ENCODE assay signal across 26 mouse cellular contexts in the genomic region with DNA sequence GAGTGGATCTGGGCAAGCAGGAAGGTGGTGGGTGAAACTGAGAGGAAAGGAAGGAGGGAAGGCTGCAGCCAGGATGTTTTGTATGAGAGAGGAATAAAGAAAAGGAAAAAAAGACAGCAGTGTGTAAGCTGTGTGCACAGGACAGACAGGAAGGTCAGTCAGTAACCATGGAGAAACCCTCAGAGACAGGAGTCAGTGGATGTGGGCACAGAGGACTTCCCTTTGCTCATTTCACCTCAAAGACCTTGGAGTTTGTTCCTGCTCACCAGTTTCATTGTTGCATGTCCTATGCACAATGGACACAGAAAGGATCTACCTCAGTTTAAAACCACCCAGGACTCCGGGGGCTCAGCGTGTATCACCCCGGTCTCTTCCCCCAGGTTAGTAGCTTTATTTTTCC. TPM values are rescaled to one million over a fixed set of nuclear protein-coding genes. Genes with fewer than 3 reads are reported as not detected.
DNase-seq lines count a peak whose midpoint lies in the region; ATAC-seq lines count a peak whose summit lies in the region.
"Had no signal": no experiment of that assay in that cellular context is flagged by ENCODE, and none has a peak within 500 bp of the region (broad histone marks: within the 10 kb centered on the region; RNA-seq: fewer than 3 reads in every experiment).

No protein-coding gene starts in this region.

- peak; percentile 68 for DNase-seq in heart, adult 11 months
- no peak for DNase-seq in midbrain, embryonic 11.5 days (ENCODE audit: low spot score, missing footprints)
- DNase-seq: adrenal gland, adult 2 months; adrenal gland, postnatal 14 days; adrenal gland, postnatal 36 days; cerebellum, adult 11-12 months; cerebellum, adult 2 months; cerebellum, adult 9-10 months; cerebellum, postnatal 10 days; cerebellum, postnatal 25 days; embryo, embryonic 11 days; forebrain, postnatal 0 days had no signal

- no peak for ATAC-seq in heart, embryonic 12.5 days (ENCODE audit: insufficient number of reproducible peaks, low FRiP score)
- peak; percentile 88 for ATAC-seq in granulocyte monocyte progenitor cell, adult 5-6 weeks (replicated peaks; ENCODE audit: poor library complexity, severe bottlenecking)
- ATAC-seq in megakaryocyte progenitor cell, adult 5-6 weeks (replicated peaks; ENCODE audit: poor library complexity) = peak; percentile 71
- no peak for ATAC-seq in forebrain, embryonic 13.5 days
- ATAC-seq in midbrain, embryonic 11.5 days (ENCODE audit: low FRiP score) = no peak
- ATAC-seq: forebrain, embryonic 15.5 days; forebrain, postnatal 0 days had no signal

- no peaks in the 10 kb centered on the region for H3K36me3 ChIP-seq in heart, embryonic 12.5 days
- H3K36me3 ChIP-seq in forebrain, embryonic 13.5 days (ENCODE audit: poor library complexity, severe bottlenecking) = no peaks in the 10 kb centered on the region
- H3K36me3 ChIP-seq in midbrain, embryonic 11.5 days (ENCODE audit: control insufficient read depth, insufficient read depth, low read length) = no peaks in the 10 kb centered on the region
- H3K36me3 ChIP-seq: embryonic facial prominence, embryonic 13.5 days; embryonic facial prominence, embryonic 15.5 days; forebrain, embryonic 10.5 days; forebrain, embryonic 12.5 days; forebrain, embryonic 15.5 days had no signal

- no peaks in the 10 kb centered on the region for H3K27me3 ChIP-seq in heart, embryonic 12.5 days (replicated peaks)
- H3K27me3 ChIP-seq in forebrain, embryonic 13.5 days = no peaks in the 10 kb centered on the region
- no peaks in the 10 kb centered on the region for H3K27me3 ChIP-seq in midbrain, embryonic 11.5 days (ENCODE audit: control insufficient read depth, insufficient read depth, low read length)
- H3K27me3 ChIP-seq: embryonic facial prominence, embryonic 13.5 days; embryonic facial prominence, embryonic 15.5 days; forebrain, embryonic 12.5 days; forebrain, embryonic 15.5 days had no signal

- peaks cover 3% of the 10 kb centered on the region; the same call in 1 of the 2 replicates for H3K9me3 ChIP-seq in heart, embryonic 12.5 days (replicated peaks)
- H3K9me3 ChIP-seq in forebrain, embryonic 13.5 days (replicated peaks) = no peaks in the 10 kb centered on the region
- H3K9me3 ChIP-seq in midbrain, embryonic 11.5 days (ENCODE audit: control insufficient read depth, low read length) = no peaks in the 10 kb centered on the region
- H3K9me3 ChIP-seq: embryonic facial prominence, embryonic 13.5 days; embryonic facial prominence, embryonic 15.5 days; forebrain, embryonic 10.5 days; forebrain, embryonic 12.5 days; forebrain, embryonic 15.5 days had no signal

- no peak overlapping the region for H3K4me2 ChIP-seq in heart, embryonic 12.5 days
- no peak overlapping the region for H3K4me2 ChIP-seq in forebrain, embryonic 13.5 days
- no peak overlapping the region for H3K4me2 ChIP-seq in midbrain, embryonic 11.5 days
- H3K4me2 ChIP-seq: embryonic facial prominence, embryonic 13.5 days; embryonic facial prominence, embryonic 15.5 days; forebrain, embryonic 12.5 days; forebrain, embryonic 15.5 days had no signal

- no peak overlapping the region for H3K27ac ChIP-seq in heart, embryonic 12.5 days (ENCODE audit: poor library complexity, severe bottlenecking)
- no peak overlapping the region for H3K27ac ChIP-seq in forebrain, embryonic 13.5 days
- H3K27ac ChIP-seq in midbrain, embryonic 11.5 days (ENCODE audit: low read depth, low read length) = no peak overlapping the region
- H3K27ac ChIP-seq: embryonic facial prominence, embryonic 13.5 days; embryonic facial prominence, embryonic 15.5 days; forebrain, embryonic 10.5 days; forebrain, embryonic 12.5 days; forebrain, embryonic 15.5 days had no signal

- no peak overlapping the region for H3K4me3 ChIP-seq in heart, embryonic 12.5 days
- no peak overlapping the region for H3K4me3 ChIP-seq in forebrain, embryonic 13.5 days
- no peak overlapping the region for H3K4me3 ChIP-seq in midbrain, embryonic 11.5 days (ENCODE audit: low read depth, low read length)
- H3K4me3 ChIP-seq: embryonic facial prominence, embryonic 13.5 days; embryonic facial prominence, embryonic 15.5 days; erythroblast, embryonic 14.5 days; forebrain, embryonic 10.5 days; forebrain, embryonic 12.5 days; forebrain, embryonic 15.5 days had no signal

- no peaks in the 10 kb centered on the region; the same call in 1 of the 2 replicates for H3K4me1 ChIP-seq in heart, embryonic 12.5 days (replicated peaks)
- no peaks in the 10 kb centered on the region for H3K4me1 ChIP-seq in forebrain, embryonic 13.5 days
- H3K4me1 ChIP-seq in midbrain, embryonic 11.5 days (ENCODE audit: control insufficient read depth, insufficient read depth, low read length) = no peaks in the 10 kb centered on the region
- H3K4me1 ChIP-seq: embryonic facial prominence, embryonic 13.5 days; embryonic facial prominence, embryonic 15.5 days; forebrain, embryonic 10.5 days; forebrain, embryonic 12.5 days; forebrain, embryonic 15.5 days had no signal

- 89% methylated on average over 3 of the region's 3 CpGs for WGBS in heart, embryonic 12.5 days
- 92% methylated on average over 3 of the region's 3 CpGs for WGBS in forebrain, embryonic 13.5 days
- 88% methylated on average over 3 of the region's 3 CpGs for WGBS in midbrain, embryonic 11.5 days

- H3K9ac ChIP-seq in heart, embryonic 12.5 days = no peak overlapping the region
- no peak overlapping the region for H3K9ac ChIP-seq in forebrain, embryonic 13.5 days
- H3K9ac ChIP-seq in midbrain, embryonic 11.5 days (ENCODE audit: low read length) = no peak overlapping the region
- H3K9ac ChIP-seq: embryonic facial prominence, embryonic 13.5 days; embryonic facial prominence, embryonic 15.5 days; forebrain, embryonic 12.5 days; forebrain, embryonic 15.5 days; forebrain, postnatal 0 days had no signal

RNA-seq across cellular contexts. Expression of gene Clec2e, which starts 15.5 kb away (rescaled TPM):
- not detected in 2 replicates for polyA plus RNA-seq in heart, embryonic 12.5 days (2016; fragmentation: Nextera tagmentation; extraction: Ambion mirVana)
- not detected in 2 replicates for total RNA-seq in granulocyte monocyte progenitor cell, adult 5-6 weeks (2014; fragmentation: Nextera tagmentation)
- not detected in 2 replicates for total RNA-seq in granulocyte monocyte progenitor cell, adult 5-6 weeks (2017)
- total RNA-seq in megakaryocyte progenitor cell, adult 5-6 weeks (2015) = not detected in 2 replicates
- total RNA-seq in megakaryocyte progenitor cell, adult 5-6 weeks (2017) = 0.14 TPM in 1 of 2 replicates, not detected in the other
- polyA plus RNA-seq in forebrain, embryonic 13.5 days (2015; fragmentation: Nextera tagmentation; extraction: Ambion mirVana) = not detected in 2 replicates
- polyA plus RNA-seq in midbrain, embryonic 11.5 days (2014; fragmentation: Nextera tagmentation; extraction: Ambion mirVana) = not detected in 2 replicates
- total RNA-seq: adrenal gland, adult 2 months; adrenal gland, postnatal 14 days; adrenal gland, postnatal 36 days; ES-E14; forebrain, postnatal 0 days; MEL had no signal
- polyA plus RNA-seq: adrenal gland, adult 2 months; C2C12; cerebellum, adult 2 months; embryonic facial prominence, embryonic 11.5 days; embryonic facial prominence, embryonic 13.5 days; embryonic facial prominence, embryonic 15.5 days; erythroblast, embryonic 14.5 days; forebrain, embryonic 10.5 days; forebrain, embryonic 12.5 days; forebrain, embryonic 15.5 days; forebrain, postnatal 0 days had no signal

Comparison
In these comparisons a context has a peak if more than half of its experiments do, and no peak if none do; other contexts are left out.
1. ATAC-seq: peak in granulocyte monocyte progenitor cell, adult 5-6 weeks (single experiment) and megakaryocyte progenitor cell, adult 5-6 weeks (single experiment); none in heart, embryonic 12.5 days (single experiment), forebrain, embryonic 13.5 days (single experiment) and midbrain, embryonic 11.5 days (single experiment).